Mouse (Mus musculus): ENCODE measurements around the gene Gm4565. TPM values are rescaled to one million over a fixed set of nuclear protein-coding genes. Genes with fewer than 3 reads are reported as not detected.
"Not testable (repeated sequence)": the region's sequence is repeated elsewhere in the genome, so short reads cannot be mapped to it uniquely, and the experiment has no call there.

Gm4565 gene
- total RNA-seq (2021), result not detected in 2 replicates
- long read RNA-seq, experiment 1, result 0 reads
- long read RNA-seq, experiment 2, result 0 reads

GRCm38 (mm10) chr7:22588027-22588426 lies at the start of gene Gm4565:
Gm4565 (minus strand) TSS chr7:22588127.
- not testable (repeated sequence) for DNase-seq

DNA sequence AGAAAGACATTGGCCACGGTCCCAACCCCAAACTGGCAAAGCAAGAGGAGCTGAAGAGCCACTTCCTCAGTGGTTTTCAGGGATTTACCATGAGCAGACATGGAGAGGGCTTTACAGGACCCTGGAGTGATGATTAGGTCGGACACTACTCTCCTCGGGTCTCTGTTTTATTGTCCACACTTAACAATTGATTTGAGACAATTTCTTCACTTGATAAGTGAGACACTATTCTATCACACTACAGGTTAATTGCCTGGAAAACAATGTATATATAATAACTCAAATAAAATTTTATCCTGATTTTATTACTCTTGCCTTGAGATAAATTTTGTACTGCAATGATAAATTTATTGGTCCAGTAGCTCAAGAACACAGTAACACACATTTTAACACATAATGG lies 22.7 kb downstream of the Gm4565 start, which contains the start of gene Gm4201:
Gm4201 (minus strand) TSS at position 101 of the 400 bp plus-strand sequence.
- DNase-seq, result not testable (repeated sequence)

DNA sequence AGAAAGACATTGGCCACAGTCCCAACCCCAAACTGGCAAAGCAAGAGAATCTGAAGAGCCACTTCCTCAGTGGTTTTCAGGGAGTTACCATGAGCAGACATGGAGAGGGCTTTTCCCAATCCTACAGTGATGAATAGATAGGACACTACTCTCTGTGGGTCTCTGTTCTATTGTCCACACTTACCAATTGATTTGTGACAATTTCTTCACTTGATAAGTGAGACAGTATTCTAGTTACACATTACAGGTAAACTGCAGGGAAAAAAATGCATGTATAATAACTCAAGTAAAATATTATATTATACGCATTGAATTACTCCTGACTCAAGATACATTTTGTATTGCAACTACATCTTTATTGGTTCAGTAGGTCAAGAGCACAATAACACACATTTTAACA lies 53.1 kb downstream of the Gm4565 start, which contains the start of gene Gm8677:
Gm8677 (minus strand) TSS at position 101 of the 400 bp plus-strand sequence.
- DNase-seq, result not testable (repeated sequence)

Other genes with a start within 250 kb of the Gm4565 start
- gene Gm8660, start 217.1 kb downstream of the Gm4565 start, total RNA-seq (2021), result not detected in 2 replicates
- not detected in 2 replicates for gene Vmn1r148, start 174.5 kb downstream of the Gm4565 start, total RNA-seq (2021)
- gene Vmn1r149, start 149.9 kb downstream of the Gm4565 start, total RNA-seq (2021), result not detected in 2 replicates
- gene Gm10665, start 124.1 kb downstream of the Gm4565 start, total RNA-seq (2021), result not detected in 2 replicates
- not detected in 2 replicates for gene Vmn1r151, start 88.4 kb downstream of the Gm4565 start, total RNA-seq (2021)
- gene Vmn1r152, start 65.2 kb downstream of the Gm4565 start, total RNA-seq (2021), result not detected in 2 replicates
- not detected in 2 replicates for gene Gm8677, start 53.2 kb downstream of the Gm4565 start, total RNA-seq (2021)
- gene Gm4201, start 22.8 kb downstream of the Gm4565 start, total RNA-seq (2021), result not detected in 2 replicates
- not detected in 2 replicates for gene Vmn1r155, start 69.9 kb upstream of the Gm4565 start, total RNA-seq (2021)
- not detected in 2 replicates for gene Gm8693, start 104.2 kb upstream of the Gm4565 start, total RNA-seq (2021)
- gene Gm4567, start 131.6 kb upstream of the Gm4565 start, total RNA-seq (2021), result not detected in 2 replicates
- gene Vmn1r157, start 173.6 kb upstream of the Gm4565 start, total RNA-seq (2021), result not detected in 2 replicates
- gene Vmn1r158, start 202.7 kb upstream of the Gm4565 start, total RNA-seq (2021), result not detected in 2 replicates

Measured in adrenal gland, postnatal 14 days (tissue).